Comparison of ENCODE assay signal across 13 mouse cellular contexts in genomic region chr1:180922273-180923048, GRCm38 (mm10). TPM values are rescaled to one million over a fixed set of nuclear protein-coding genes. Genes with fewer than 3 reads are reported as not detected.
DNase-seq lines count a peak whose midpoint lies in the region; ATAC-seq and TF ChIP-seq lines count a peak whose summit lies in the region.
"Had no signal": no experiment of that assay in that cellular context is flagged by ENCODE, and none has a peak within 500 bp of the region (broad histone marks: within the 10 kb centered on the region; RNA-seq: fewer than 3 reads in every experiment).

No protein-coding gene starts in this region.

- peak; percentile 49; the same call in 1 of the 2 replicates for ATAC-seq in G1E (ENCODE audit: extremely low read depth, insufficient number of reproducible peaks, low FRiP score, poor library complexity, severe bottlenecking)
- peak; percentile 96 for ATAC-seq in megakaryocyte, adult 5-6 weeks (ENCODE audit: poor library complexity, severe bottlenecking)
- ATAC-seq in forebrain, embryonic 15.5 days (replicated peaks): no peak
- ATAC-seq: intestine, postnatal 0 days had no signal

- no peak overlapping the region for H3K4me2 ChIP-seq in forebrain, embryonic 15.5 days (replicated peaks)
- H3K4me2 ChIP-seq: limb, embryonic 12.5 days had no signal

- no peaks in the 10 kb centered on the region for H3K27me3 ChIP-seq in heart, adult 2 months (ENCODE audit: control insufficient read depth, insufficient read depth, low read length)
- peaks cover 8% of the 10 kb centered on the region; the same call in 1 of the 2 replicates for H3K27me3 ChIP-seq in heart, embryonic 10.5 days (ENCODE audit: insufficient read depth, poor library complexity, severe bottlenecking)
- H3K27me3 ChIP-seq in G1E (ENCODE audit: insufficient read depth, low read length): peaks cover 48% of the 10 kb centered on the region
- no peaks in the 10 kb centered on the region for H3K27me3 ChIP-seq in splenic B cell, adult 2 months (ENCODE audit: control insufficient read depth, insufficient read depth, low read length, poor library complexity, severe bottlenecking)
- H3K27me3 ChIP-seq in forebrain, embryonic 15.5 days: no peaks in the 10 kb centered on the region
- H3K27me3 ChIP-seq: limb, embryonic 12.5 days had no signal

- TF ChIP-seq CTCF in heart, adult 2 months (IDR thresholded peaks at IDR 0.05): no peak
- no peak for TF ChIP-seq CTCF in G1E (IDR thresholded peaks at IDR 0.05; ENCODE audit: low read depth, low read length)

- intact Hi-C loops in heart, adult 2 months (cut with DNase I): no loop called here

- H3K4me3 ChIP-seq in heart, adult 2 months: no peak overlapping the region
- H3K4me3 ChIP-seq in heart, embryonic 10.5 days: no peak overlapping the region
- H3K4me3 ChIP-seq in G1E (ENCODE audit: low read depth, low read length): no peak overlapping the region; the same call in 1 of the 2 replicates
- H3K4me3 ChIP-seq in forebrain, embryonic 15.5 days: no peak overlapping the region
- H3K4me3 ChIP-seq: forebrain, embryonic 10.5 days; layer of hippocampus, adult 2 months; limb, embryonic 12.5 days had no signal

- H3K9ac ChIP-seq in heart, adult 2 months (ENCODE audit: low read depth, low read length): no peak overlapping the region
- no peak overlapping the region for H3K9ac ChIP-seq in forebrain, embryonic 15.5 days (replicated peaks)
- H3K9ac ChIP-seq: limb, embryonic 12.5 days had no signal

- H3K27ac ChIP-seq in heart, adult 2 months: no peak overlapping the region
- H3K27ac ChIP-seq in heart, embryonic 10.5 days: no peak overlapping the region
- H3K27ac ChIP-seq in forebrain, embryonic 15.5 days (replicated peaks): no peak overlapping the region
- H3K27ac ChIP-seq: forebrain, embryonic 10.5 days; layer of hippocampus, adult 2 months; limb, embryonic 12.5 days had no signal

- 46% methylated on average over 6 of the region's 6 CpGs for whole genome bisulfite sequencing in heart, adult 2 months
- 63% methylated on average over 6 of the region's 6 CpGs for WGBS in heart, embryonic 10.5 days
- 77% methylated on average over 6 of the region's 6 CpGs for WGBS in forebrain, embryonic 15.5 days

- no peak for TF ChIP-seq POLR2A in heart, adult 2 months (IDR thresholded peaks at IDR 0.05; ENCODE audit: insufficient read depth, low read depth, low read length)

- no peak for TF ChIP-seq EP300 in heart, adult 2 months (IDR thresholded peaks at IDR 0.05; ENCODE audit: insufficient read depth, low read depth, low read length)

- H3K36me3 ChIP-seq in heart, adult 2 months (ENCODE audit: control insufficient read depth, insufficient read depth, low read length): no peaks in the 10 kb centered on the region
- H3K36me3 ChIP-seq in heart, embryonic 10.5 days: no peaks in the 10 kb centered on the region
- H3K36me3 ChIP-seq in G1E (replicated peaks): no peaks in the 10 kb centered on the region
- H3K36me3 ChIP-seq in splenic B cell, adult 2 months (ENCODE audit: control insufficient read depth, insufficient read depth, low read length, poor library complexity, severe bottlenecking): no peaks in the 10 kb centered on the region
- no peaks in the 10 kb centered on the region for H3K36me3 ChIP-seq in forebrain, embryonic 15.5 days
- H3K36me3 ChIP-seq: forebrain, embryonic 10.5 days; limb, embryonic 12.5 days had no signal

- no peaks in the 10 kb centered on the region for H3K9me3 ChIP-seq in heart, embryonic 10.5 days
- H3K9me3 ChIP-seq in G1E (replicated peaks): no peaks in the 10 kb centered on the region
- H3K9me3 ChIP-seq in forebrain, embryonic 15.5 days: no peaks in the 10 kb centered on the region
- H3K9me3 ChIP-seq: forebrain, embryonic 10.5 days; limb, embryonic 12.5 days had no signal

- H3K4me1 ChIP-seq in heart, adult 2 months (ENCODE audit: control insufficient read depth, insufficient read depth, low read length): no peaks in the 10 kb centered on the region
- peaks cover 8% of the 10 kb centered on the region; the same call in 1 of the 2 replicates for H3K4me1 ChIP-seq in heart, embryonic 10.5 days
- peaks cover 22% of the 10 kb centered on the region for H3K4me1 ChIP-seq in G1E (ENCODE audit: insufficient read depth, low read depth, low read length)
- no peaks in the 10 kb centered on the region for H3K4me1 ChIP-seq in forebrain, embryonic 15.5 days
- H3K4me1 ChIP-seq: limb, embryonic 12.5 days had no signal

- peak; percentile 25 to 51 for DNase-seq in heart, adult 2 months
- DNase-seq in heart, embryonic 10.5 days (ENCODE audit: low spot score): no peak
- peak; percentile 46 for DNase-seq in G1E (ENCODE audit: low spot score)
- DNase-seq in splenic B cell, adult 2 months (ENCODE audit: low read depth, low spot score): peak; percentile 90
- DNase-seq in urinary bladder, postnatal 14 days (ENCODE audit: low spot score): no peak
- DNase-seq in right cerebral cortex, postnatal 25 days: no peak
- DNase-seq: gastrocnemius, postnatal 25 days had no signal

- H3K79me2 ChIP-seq in heart, adult 2 months (replicated peaks; ENCODE audit: control insufficient read depth, insufficient read depth, low read length): no peaks in the 10 kb centered on the region

RNA-seq across cellular contexts. Expression of gene Lefty1, which starts 12.4 kb away (rescaled TPM):
- total RNA-seq in heart, adult 2 months (2021): under 1 TPM; 0.41 to 0.57 TPM
- 3.0 and 3.3 TPM in 2 replicates for polyA plus RNA-seq in heart, adult 2 months (2012; rRNA removed)
- 0.89 and 1.1 TPM in 2 replicates for polyA plus RNA-seq in heart, embryonic 10.5 days (2016; fragmentation: Nextera tagmentation; extraction: Ambion mirVana)
- total RNA-seq in G1E (2014; fragmentation: Nextera tagmentation) (not detected in 2 replicates), G1E (2017) (not detected in 2 replicates)
- polyA plus RNA-seq in G1E (2012): 0.08 TPM in 1 of 2 replicates, not detected in the other
- total RNA-seq in megakaryocyte, adult 5-6 weeks (2015): 0.60 and 1.5 TPM in 2 replicates
- total RNA-seq in megakaryocyte, adult 5-6 weeks (2017): 0.29 and 0.98 TPM in 2 replicates
- 0.22 and 0.23 TPM in 2 replicates for polyA plus RNA-seq in forebrain, embryonic 15.5 days (2015; fragmentation: Nextera tagmentation; extraction: Ambion mirVana)

RNA-seq across cellular contexts. Expression of gene Pycr2, which starts 18.4 kb away (rescaled TPM):
- total RNA-seq in heart, adult 2 months (2021): 10 to 100 TPM; 10.3 to 12.4 TPM
- polyA plus RNA-seq in heart, adult 2 months (2012; rRNA removed): 12.7 and 13.9 TPM in 2 replicates
- polyA plus RNA-seq in heart, embryonic 10.5 days (2016; fragmentation: Nextera tagmentation; extraction: Ambion mirVana): 89.4 and 114 TPM in 2 replicates
- total RNA-seq in G1E (2014; fragmentation: Nextera tagmentation): 22.7 and 24.8 TPM in 2 replicates
- 23.2 and 26.4 TPM in 2 replicates for total RNA-seq in G1E (2017)
- 122 and 154 TPM in 2 replicates for polyA plus RNA-seq in G1E (2012)
- total RNA-seq in megakaryocyte, adult 5-6 weeks (2015): 14.5 and 16.4 TPM in 2 replicates
- 17.3 and 19.6 TPM in 2 replicates for total RNA-seq in megakaryocyte, adult 5-6 weeks (2017)
- 85.1 and 88.7 TPM in 2 replicates for polyA plus RNA-seq in forebrain, embryonic 15.5 days (2015; fragmentation: Nextera tagmentation; extraction: Ambion mirVana)

RNA-seq across cellular contexts. Expression of gene Tmem63a, which starts 19.7 kb away (rescaled TPM):
- total RNA-seq in heart, adult 2 months (2021): 10 to 100 TPM; 13.2 to 15.8 TPM
- polyA plus RNA-seq in heart, adult 2 months (2012; rRNA removed): 27.5 and 34.5 TPM in 2 replicates
- 6.6 and 9.0 TPM in 2 replicates for polyA plus RNA-seq in heart, embryonic 10.5 days (2016; fragmentation: Nextera tagmentation; extraction: Ambion mirVana)
- total RNA-seq in G1E (2014; fragmentation: Nextera tagmentation): 3.2 and 4.3 TPM in 2 replicates
- total RNA-seq in G1E (2017): 2.8 and 3.1 TPM in 2 replicates
- 2.8 and 3.4 TPM in 2 replicates for polyA plus RNA-seq in G1E (2012)
- total RNA-seq in megakaryocyte, adult 5-6 weeks (2015): 35.0 and 35.5 TPM in 2 replicates
- 31.7 and 35.2 TPM in 2 replicates for total RNA-seq in megakaryocyte, adult 5-6 weeks (2017)
- 1.6 and 2.2 TPM in 2 replicates for polyA plus RNA-seq in forebrain, embryonic 15.5 days (2015; fragmentation: Nextera tagmentation; extraction: Ambion mirVana)

RNA-seq across cellular contexts. Expression of gene Lefty2, which starts 29.6 kb away (rescaled TPM):
- not detected for total RNA-seq in heart, adult 2 months (2021)
- polyA plus RNA-seq in heart, adult 2 months (2012; rRNA removed): 0.08 and 0.15 TPM in 2 replicates
- 0.23 TPM in 2 replicates for polyA plus RNA-seq in heart, embryonic 10.5 days (2016; fragmentation: Nextera tagmentation; extraction: Ambion mirVana)
- not detected in 2 replicates for total RNA-seq in G1E (2014; fragmentation: Nextera tagmentation)
- total RNA-seq in G1E (2017): 0.06 and 0.11 TPM in 2 replicates
- not detected in 2 replicates for polyA plus RNA-seq in G1E (2012)
- not detected in 2 replicates for total RNA-seq in megakaryocyte, adult 5-6 weeks (2015)
- not detected in 2 replicates for total RNA-seq in megakaryocyte, adult 5-6 weeks (2017)
- polyA plus RNA-seq in forebrain, embryonic 15.5 days (2015; fragmentation: Nextera tagmentation; extraction: Ambion mirVana): 3.7 and 4.5 TPM in 2 replicates
- total RNA-seq: gastrocnemius, postnatal 25 days had no signal
- polyA plus RNA-seq: forebrain, embryonic 10.5 days; intestine, postnatal 0 days; limb, embryonic 12.5 days had no signal

Comparison
In these comparisons a context has a peak if more than half of its experiments do, and no peak if none do; other contexts are left out.
1. DNase-seq: peak in heart, adult 2 months (2 of 2), G1E (single experiment) and splenic B cell, adult 2 months (single experiment); none in heart, embryonic 10.5 days (single experiment), urinary bladder, postnatal 14 days (single experiment) and right cerebral cortex, postnatal 25 days (single experiment).